Mouse (Mus musculus): ENCODE data around the gene Pias3.
A peak's percentile ranks its signal among the peaks of the same experiment; 100 is the strongest.
"Not testable (repeated sequence)": the region's sequence is repeated elsewhere in the genome, so short reads cannot be mapped to it uniquely, and the experiment has no call there.

Gene Pias3

GRCm38 (mm10) chr3:96730785-96731184 lies 34.6 kb downstream of the Pias3 start:
- no peak for DNase-seq

- DNase-seq, result no peak
Measured at GRCm38 (mm10) chr3:96733984-96734383, 37.8 kb downstream of the Pias3 start.

- peak; percentile 60 for DNase-seq
Measured at GRCm38 (mm10) chr3:96735200-96735599, 39.0 kb downstream of the Pias3 start.

GRCm38 (mm10) chr3:96737013-96737740 lies 41.0 kb downstream of the Pias3 start:
- no peak for DNase-seq

GRCm38 (mm10) chr3:96737995-96738394 lies 41.8 kb downstream of the Pias3 start:
- DNase-seq, result no peak

- DNase-seq, result not testable (repeated sequence)
Measured at GRCm38 (mm10) chr3:96740279-96740678, 44.1 kb downstream of the Pias3 start.

GRCm38 (mm10) chr3:96744348-96744747 lies 48.2 kb downstream of the Pias3 start:
- DNase-seq, result no peak

- DNase-seq, result no peak
Measured at GRCm38 (mm10) chr3:96746829-96747228, 50.6 kb downstream of the Pias3 start.
